Mouse (Mus musculus): ENCODE data around the gene Upp2. TPM values are rescaled to one million over a fixed set of nuclear protein-coding genes. Genes with fewer than 3 reads are reported as not detected.

Gene Upp2
- total RNA-seq, 2 experiments from 2014 or later: 1.6 to 2.8 TPM

- DNase-seq: no peak
Observed at GRCm38 (mm10) chr2:58552296-58552695, 14.8 kb upstream of the Upp2 start.

DNA sequence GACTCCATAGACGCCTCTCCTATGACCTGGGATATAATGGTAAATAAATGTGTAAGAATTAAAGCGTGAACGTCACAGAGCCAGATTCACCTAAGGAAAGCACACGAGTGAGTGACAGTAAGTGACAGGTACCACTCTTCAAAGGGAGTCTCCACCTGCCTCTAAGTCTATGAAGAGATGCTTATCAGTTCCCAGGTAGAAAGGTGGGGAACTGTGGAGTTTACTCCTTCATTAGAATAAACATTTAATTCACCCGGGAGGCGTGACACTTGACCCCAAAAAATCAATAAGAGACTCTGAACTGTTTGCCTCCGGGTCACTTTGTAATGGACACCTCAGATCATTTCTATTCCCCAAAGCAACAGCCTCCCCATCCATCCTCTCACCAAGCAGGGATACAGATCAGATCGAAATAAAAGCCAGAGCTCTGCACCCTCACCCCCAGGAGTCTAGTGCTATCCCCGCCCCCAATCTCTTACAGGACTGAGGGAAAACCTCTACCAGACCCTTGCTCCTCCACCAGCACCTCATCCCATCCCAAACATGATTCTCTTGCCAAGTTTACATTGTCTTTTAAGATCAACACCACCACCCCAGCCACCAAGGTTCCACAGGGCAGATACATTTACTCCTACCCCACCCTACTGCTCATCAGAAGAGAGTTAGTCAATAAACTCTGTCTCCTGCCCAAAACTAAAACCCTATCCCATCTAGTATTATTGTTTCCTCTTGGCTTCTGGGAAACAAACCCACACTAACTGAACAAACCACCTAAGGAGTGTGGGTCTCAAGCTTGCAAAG, 9.9 kb upstream of the Upp2 start:
- DNase-seq: no peak

- no peak for DNase-seq
Observed at GRCm38 (mm10) chr2:58562137-58562536, 5.0 kb upstream of the Upp2 start.

DNA sequence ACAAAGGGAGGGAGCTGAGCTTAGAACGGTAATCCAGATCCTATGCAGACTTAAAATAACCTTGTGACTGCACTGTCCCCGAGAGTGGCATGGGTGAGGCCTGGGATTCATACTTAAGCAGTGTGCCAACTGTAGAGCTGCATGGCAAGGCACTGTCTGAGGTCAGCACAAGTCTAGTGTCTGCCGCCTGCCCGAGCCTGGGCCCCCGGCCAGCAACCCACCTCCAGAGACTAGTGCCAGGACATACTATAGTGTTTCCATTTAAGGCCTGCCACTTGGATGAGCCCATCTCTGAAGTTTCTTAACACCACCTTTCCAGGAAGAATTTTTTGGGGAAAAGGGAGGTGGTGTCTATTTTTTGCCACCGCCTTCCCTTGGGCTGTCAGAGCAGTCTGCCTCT, 1.8 kb upstream of the Upp2 start:
- DNase-seq: peak; percentile 73

- no peak for DNase-seq
Observed at GRCm38 (mm10) chr2:58566049-58566409, 1.1 kb upstream of the Upp2 start.

GRCm38 (mm10) chr2:58566410-58567065, 560 bp upstream of the Upp2 start:
- peak; percentile 75 for DNase-seq

GRCm38 (mm10) chr2:58567866-58568719, 995 bp downstream of the Upp2 start:
- no peak for DNase-seq

DNA sequence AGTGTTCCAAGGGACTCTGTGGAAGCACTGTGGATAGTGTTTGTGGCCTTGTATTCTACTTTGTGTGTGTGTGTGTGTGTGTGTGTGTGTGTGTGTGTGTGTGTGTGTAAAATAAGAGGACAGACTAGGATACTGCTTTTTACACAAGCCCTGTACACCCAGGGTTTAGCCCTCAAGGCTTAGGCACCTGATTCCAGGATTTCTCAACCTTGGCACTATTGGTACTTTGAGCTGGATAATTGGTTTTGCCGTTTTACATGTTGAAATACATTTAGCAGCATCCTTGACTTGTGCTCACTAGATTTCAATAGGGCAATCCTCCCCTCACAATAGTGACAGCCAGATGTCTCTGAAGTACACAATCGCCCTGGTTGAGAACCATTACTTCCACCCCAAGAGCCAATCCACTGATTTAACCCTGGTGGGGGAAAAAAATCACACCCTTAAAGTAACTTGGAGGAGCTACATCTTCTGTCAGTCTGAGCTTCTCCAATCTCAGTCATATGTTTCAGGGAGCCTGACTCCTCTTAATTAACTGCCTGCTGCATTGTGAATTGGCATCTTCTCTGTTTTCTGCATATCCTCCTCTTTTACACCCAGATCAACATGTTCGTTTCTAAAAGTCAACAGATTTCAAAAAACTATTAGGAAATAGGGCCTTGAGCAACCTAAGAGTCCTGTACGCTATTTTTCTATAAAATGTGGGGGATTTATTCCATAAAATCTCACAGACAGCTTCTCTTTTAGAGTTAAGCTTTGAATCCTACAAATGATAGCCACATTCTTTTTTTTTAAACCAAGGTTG, 1.9 kb downstream of the Upp2 start:
- no peak for DNase-seq

DNA sequence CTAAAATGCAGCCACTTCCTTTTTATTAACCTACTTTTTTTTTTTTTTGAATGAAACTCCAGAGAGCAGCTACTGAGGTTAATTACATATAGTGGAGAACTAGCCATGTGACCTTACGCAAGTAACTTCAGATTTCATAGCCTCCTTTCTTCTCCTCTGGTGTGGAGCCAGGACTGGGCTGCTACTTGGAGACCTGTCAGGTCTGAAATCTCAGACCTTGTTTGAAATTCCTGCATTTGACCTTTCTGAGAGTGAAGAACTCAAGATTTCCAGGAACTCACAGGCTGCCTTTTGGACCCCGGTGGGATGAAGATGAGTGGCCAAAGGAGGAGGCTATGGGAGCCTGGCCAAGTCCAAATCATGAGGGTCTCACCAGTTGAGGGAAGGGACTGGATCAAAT, 7.1 kb downstream of the Upp2 start:
- no peak for DNase-seq

DNA sequence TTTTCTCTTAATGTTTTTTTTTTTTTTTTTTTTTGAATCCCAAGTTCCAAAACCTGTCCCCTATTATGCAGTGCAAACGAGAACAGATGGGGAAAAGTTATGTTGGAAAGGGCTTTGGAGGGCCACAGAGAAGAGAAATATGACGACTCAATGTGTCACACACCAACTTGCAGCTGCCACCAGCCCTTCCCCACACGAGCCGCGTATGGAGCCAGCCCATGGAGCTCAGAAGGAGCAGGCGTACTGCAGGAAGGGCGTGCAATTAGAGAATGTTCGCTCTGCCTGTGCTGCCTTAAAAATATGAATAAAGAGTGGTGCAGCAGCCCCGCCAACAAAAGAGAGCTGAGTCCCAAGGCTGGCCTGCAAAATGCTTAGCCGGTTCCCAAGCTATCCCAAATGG, 19.2 kb downstream of the Upp2 start:
- no peak for DNase-seq

DNA sequence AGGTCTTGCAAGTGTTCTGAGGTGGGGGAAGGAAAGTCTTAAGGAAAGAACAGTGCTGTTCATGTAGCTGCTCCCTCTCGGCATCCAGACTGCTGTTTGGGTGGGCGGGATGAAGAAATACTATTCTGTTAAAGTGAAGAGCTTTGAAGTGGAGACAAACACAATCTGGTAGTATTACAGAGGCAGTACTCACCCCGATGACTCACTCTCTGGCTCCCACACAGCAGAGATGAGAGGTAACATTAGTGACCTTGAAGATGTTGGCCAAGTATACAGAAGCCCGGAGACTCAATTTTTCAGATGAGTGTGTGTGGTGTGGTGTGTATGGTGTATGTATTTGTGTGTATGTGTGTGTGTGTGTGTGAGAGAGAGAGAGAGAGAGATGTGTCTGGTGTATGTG, 22.5 kb downstream of the Upp2 start:
- peak; percentile 26 for DNase-seq

DNA sequence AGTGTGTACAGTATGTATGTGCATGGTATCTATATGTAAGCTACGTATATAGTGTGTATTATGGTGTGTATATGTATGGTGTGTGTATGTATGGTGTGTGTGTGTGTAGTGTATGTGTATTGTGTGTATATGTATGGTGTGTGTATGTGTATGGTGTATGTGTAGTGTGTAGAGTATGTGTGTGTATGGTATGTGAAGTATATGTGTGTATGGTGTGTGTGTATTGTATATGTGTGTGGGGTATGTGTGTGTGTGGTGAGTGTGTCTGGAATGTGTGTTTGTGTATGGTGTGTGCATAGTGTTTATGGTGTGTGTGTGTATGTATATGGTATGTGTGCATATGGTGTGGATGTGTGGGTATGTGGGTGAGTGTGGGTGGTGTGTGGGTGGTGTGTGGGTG, 23.0 kb downstream of the Upp2 start:
- no peak for DNase-seq

GRCm38 (mm10) chr2:58595350-58595749, 28.3 kb downstream of the Upp2 start:
- DNase-seq: peak; percentile 14

- no peak for DNase-seq
Observed at GRCm38 (mm10) chr2:58596774-58597342, 29.8 kb downstream of the Upp2 start.

GRCm38 (mm10) chr2:58597556-58597955, 30.5 kb downstream of the Upp2 start:
- no peak for DNase-seq

DNA sequence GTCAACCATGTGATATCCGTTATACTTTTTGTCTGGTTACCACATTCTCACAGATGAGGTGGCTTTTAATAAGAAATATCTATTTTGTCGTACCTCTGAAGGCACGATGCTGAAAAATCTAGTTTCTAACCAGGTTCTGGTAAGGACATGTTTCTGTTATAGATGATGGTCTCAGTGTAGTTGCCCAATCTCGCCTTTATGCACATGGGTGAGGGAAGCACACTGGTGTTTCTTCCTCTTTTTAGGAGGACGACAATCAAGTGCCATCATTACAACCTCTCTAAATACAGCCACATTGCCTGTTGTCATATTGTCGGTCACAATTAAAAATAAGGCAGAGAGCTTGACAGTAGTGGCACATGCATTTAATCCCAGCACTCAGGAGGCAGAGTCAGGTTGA, 32.5 kb downstream of the Upp2 start:
- DNase-seq: no peak

- DNase-seq: no peak
Observed at GRCm38 (mm10) chr2:58601382-58601781, 34.3 kb downstream of the Upp2 start.

GRCm38 (mm10) chr2:58603379-58603778, 36.3 kb downstream of the Upp2 start:
- DNase-seq: no peak

- DNase-seq: no peak
Observed at GRCm38 (mm10) chr2:58604791-58605190, 37.7 kb downstream of the Upp2 start.

DNA sequence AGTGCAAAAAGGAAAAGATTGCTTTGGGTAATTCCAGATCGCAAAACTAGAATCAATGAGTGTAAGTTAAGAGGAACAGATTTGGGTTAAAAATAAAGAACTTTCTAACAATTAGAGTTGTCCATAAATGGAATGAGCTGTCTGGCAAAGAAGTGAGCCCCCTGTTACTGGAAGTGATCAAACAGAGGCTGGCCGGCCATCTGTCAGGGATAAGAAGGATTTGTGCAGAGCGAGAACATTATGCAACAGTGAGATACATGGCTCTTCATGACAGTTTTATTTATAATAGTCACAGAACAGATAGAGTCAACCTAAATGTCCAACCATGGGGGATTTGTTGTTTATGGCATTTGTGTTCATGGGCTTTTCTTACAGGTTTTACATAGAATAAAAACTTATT, 46.6 kb downstream of the Upp2 start:
- DNase-seq: no peak

DNA sequence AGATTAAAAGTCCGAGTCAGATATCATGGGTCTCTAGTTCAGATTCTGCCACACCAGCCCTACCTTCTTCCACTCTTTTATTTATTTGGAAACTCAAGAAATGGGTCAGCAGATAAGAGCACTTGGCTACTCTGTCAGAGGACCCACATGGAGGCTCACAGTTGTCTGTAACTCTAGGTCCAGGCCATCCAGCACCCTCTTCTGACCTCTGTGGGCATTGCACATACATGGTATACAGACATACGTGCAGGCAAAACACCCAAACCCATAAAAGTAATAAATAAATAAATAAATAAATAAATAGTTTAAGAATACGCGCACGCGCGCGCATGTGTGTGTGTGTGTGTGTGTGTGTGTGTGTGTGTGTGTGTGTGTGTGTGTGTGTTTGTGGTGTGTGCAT, 47.8 kb downstream of the Upp2 start:
- DNase-seq: no peak

GRCm38 (mm10) chr2:58615766-58616165, 48.7 kb downstream of the Upp2 start:
- no peak for DNase-seq
